Mouse (Mus musculus) thymus, adult 2 months (tissue): ENCODE results near the gene Trim2.

Experiments used
- CTCF ChIP-seq: fragments of 200-500 bp; IDR thresholded peaks from 2 replicates; pipeline ENCODE4 v1.5.1; 2012; ENCODE audit warnings: mild to moderate bottlenecking, control low read depth, low read length, moderate library complexity, borderline replicate concordance; ENCODE audit not compliant: control insufficient read depth, poor library complexity, insufficient read depth; ENCODE audit errors: extremely low read depth
- POLR2A ChIP-seq: fragments of 200-500 bp; IDR thresholded peaks from 2 replicates; pipeline ENCODE4 v1.6.1; 2012; ENCODE audit warnings: mild to moderate bottlenecking, low read length, control low read depth, moderate library complexity; ENCODE audit not compliant: control insufficient read depth, poor library complexity, insufficient read depth; ENCODE audit errors: extremely low read depth

- TF ChIP-seq CTCF = no peak
- no peak for TF ChIP-seq POLR2A
These were observed 74.4 kb downstream of the Trim2 start for GRCm38 (mm10) chr3:84232312-84232711.
